8 mouse cellular contexts compared by ENCODE assay signal in genomic region chr10:42958686-42959085, GRCm38 (mm10).
DNase-seq lines count a peak whose midpoint lies in the region; ATAC-seq and TF ChIP-seq lines count a peak whose summit lies in the region.

No protein-coding gene starts in this region.

- no peaks in the 10 kb centered on the region for H3K9me3 ChIP-seq in intestine, embryonic 14.5 days (ENCODE audit: control insufficient read depth, low read length)
- H3K9me3 ChIP-seq in intestine, postnatal 0 days (ENCODE audit: control insufficient read depth): no peaks in the 10 kb centered on the region
- H3K9me3 ChIP-seq in forebrain, embryonic 10.5 days: no peaks in the 10 kb centered on the region
- no peaks in the 10 kb centered on the region for H3K9me3 ChIP-seq in intestine, embryonic 15.5 days

- TF ChIP-seq CTCF in intestine, postnatal 0 days (IDR thresholded peaks at IDR 0.05; ENCODE audit: low read depth): no peak

- no peak overlapping the region for H3K27ac ChIP-seq in intestine, embryonic 14.5 days (ENCODE audit: low read depth)
- no peak overlapping the region for H3K27ac ChIP-seq in intestine, postnatal 0 days (ENCODE audit: low read depth, low read length)
- H3K27ac ChIP-seq in forebrain, embryonic 10.5 days: peak overlapping the region; percentile 74; the same call in 1 of the 2 replicates
- H3K27ac ChIP-seq in intestine, embryonic 15.5 days: no peak overlapping the region

- no peaks in the 10 kb centered on the region; the same call in 1 of the 2 replicates for H3K27me3 ChIP-seq in intestine, embryonic 14.5 days (replicated peaks; ENCODE audit: control insufficient read depth, insufficient read depth, low read length)
- no peaks in the 10 kb centered on the region for H3K27me3 ChIP-seq in intestine, postnatal 0 days (replicated peaks; ENCODE audit: control insufficient read depth, insufficient read depth, low read length)
- peaks cover 47% of the 10 kb centered on the region for H3K27me3 ChIP-seq in forebrain, embryonic 10.5 days (ENCODE audit: poor library complexity, severe bottlenecking)
- 0 out of 2 replicates have a peak, but pooled peaks cover 5% of the 10 kb centered on the region for H3K27me3 ChIP-seq in intestine, embryonic 15.5 days (replicated peaks)
- no peaks in the 10 kb centered on the region for H3K27me3 ChIP-seq in myocyte (ENCODE audit: control insufficient read depth, insufficient read depth, insufficient read length)

- 60% methylated on average over 4 of the region's 4 CpGs for WGBS in intestine, embryonic 14.5 days
- WGBS in intestine, postnatal 0 days: 60% methylated on average over 4 of the region's 4 CpGs
- WGBS in forebrain, embryonic 10.5 days: 49% methylated on average over 4 of the region's 4 CpGs
- WGBS in intestine, embryonic 15.5 days: 50% methylated on average over 4 of the region's 4 CpGs

- no peak overlapping the region for H3K4me3 ChIP-seq in intestine, embryonic 14.5 days (ENCODE audit: low read depth, low read length)
- H3K4me3 ChIP-seq in intestine, postnatal 0 days (ENCODE audit: low read depth, low read length): no peak overlapping the region
- H3K4me3 ChIP-seq in forebrain, embryonic 10.5 days: peak overlapping the region; percentile 50; the same call in 1 of the 2 replicates
- no peak overlapping the region for H3K4me3 ChIP-seq in intestine, embryonic 15.5 days (replicated peaks)
- H3K4me3 ChIP-seq in myocyte: no peak overlapping the region

- no peak overlapping the region for H3ac ChIP-seq in myocyte (ENCODE audit: control insufficient read depth, insufficient read length)

- no peaks in the 10 kb centered on the region for H3K36me3 ChIP-seq in intestine, embryonic 14.5 days (ENCODE audit: control insufficient read depth, insufficient read depth, low read length)
- H3K36me3 ChIP-seq in intestine, postnatal 0 days (ENCODE audit: control insufficient read depth, insufficient read depth): peaks cover 9% of the 10 kb centered on the region; the same call in 1 of the 2 replicates
- H3K36me3 ChIP-seq in forebrain, embryonic 10.5 days (replicated peaks): no peaks in the 10 kb centered on the region
- H3K36me3 ChIP-seq in intestine, embryonic 15.5 days: no peaks in the 10 kb centered on the region
- H3K36me3 ChIP-seq in myocyte (ENCODE audit: control insufficient read depth, insufficient read depth): no peaks in the 10 kb centered on the region

- no peaks in the 10 kb centered on the region for H3K4me1 ChIP-seq in intestine, embryonic 14.5 days (replicated peaks; ENCODE audit: control insufficient read depth, insufficient read depth, low read length)
- 0 out of 2 replicates have a peak, but pooled peaks cover under 1% of the 10 kb centered on the region for H3K4me1 ChIP-seq in intestine, postnatal 0 days (replicated peaks; ENCODE audit: control insufficient read depth, insufficient read depth, low read length)
- peaks cover 33% of the 10 kb centered on the region for H3K4me1 ChIP-seq in forebrain, embryonic 10.5 days
- peaks cover 8% of the 10 kb centered on the region; the same call in 1 of the 2 replicates for H3K4me1 ChIP-seq in intestine, embryonic 15.5 days (replicated peaks)

- no peaks in the 10 kb centered on the region for H3K79me2 ChIP-seq in myocyte (ENCODE audit: control insufficient read depth, insufficient read depth)

- DNase-seq in intestine, embryonic 14.5 days (ENCODE audit: low spot score): no peak
- no peak for DNase-seq in forebrain, embryonic 10.5 days (ENCODE audit: extremely low spot score, low spot score)
- no peak for DNase-seq in thymus, postnatal 36 days
- DNase-seq in adrenal gland, postnatal 25 days: no peak
- DNase-seq in thymus, postnatal 25 days: no peak

- no peak for ATAC-seq in intestine, embryonic 14.5 days (replicated peaks; ENCODE audit: low FRiP score, low TSS enrichment, low read depth)
- no peak for ATAC-seq in intestine, postnatal 0 days
- no peak for ATAC-seq in intestine, embryonic 15.5 days

- no peak overlapping the region for H3K9ac ChIP-seq in intestine, embryonic 14.5 days (ENCODE audit: low read length)
- no peak overlapping the region for H3K9ac ChIP-seq in intestine, postnatal 0 days (ENCODE audit: low read depth, low read length)
- H3K9ac ChIP-seq in intestine, embryonic 15.5 days: no peak overlapping the region

- H3K4me2 ChIP-seq in intestine, embryonic 14.5 days (ENCODE audit: low read length): peak overlapping the region; percentile 47; the same call in 1 of the 2 replicates
- H3K4me2 ChIP-seq in intestine, postnatal 0 days (replicated peaks; ENCODE audit: low read depth): no peak overlapping the region
- H3K4me2 ChIP-seq in intestine, embryonic 15.5 days (replicated peaks): peak overlapping the region; percentile 53; the same call in 1 of the 2 replicates
- peak overlapping the region; percentile 75 for H3K4me2 ChIP-seq in myocyte (ENCODE audit: low read depth)

- TF ChIP-seq POLR2A in myocyte (IDR thresholded peaks at IDR 0.05; ENCODE audit: insufficient read length, low read depth): no peak

TF ChIP-seq in myocyte, 11 proteins besides CTCF, POLR2A, EP300 and RAD21:
- TF ChIP-seq CEBPB (IDR thresholded peaks at IDR 0.05; ENCODE audit: insufficient read depth, poor library complexity, severe bottlenecking) (no peak), MYOD1 (IDR thresholded peaks at IDR 0.05; ENCODE audit: control insufficient read depth in 1 of 3, insufficient read length in 2 of 3, low read depth in 2 of 3) (no peak), TCF3 (IDR thresholded peaks at IDR 0.05; ENCODE audit: insufficient read length, low read depth) (no peak), E2F4 (IDR thresholded peaks at IDR 0.05; ENCODE audit: insufficient read depth) (no peak), POLR2AphosphoS2 (IDR thresholded peaks at IDR 0.05; ENCODE audit: insufficient read length, low read depth) (no peak), REST (IDR thresholded peaks at IDR 0.05; ENCODE audit: insufficient read depth, insufficient read length) (no peak), USF1 (IDR thresholded peaks at IDR 0.05; ENCODE audit: low read depth) (no peak), SRF (IDR thresholded peaks at IDR 0.05; ENCODE audit: control insufficient read depth, insufficient read length, low read depth) (no peak), TCF12 (IDR thresholded peaks at IDR 0.05; ENCODE audit: insufficient read depth, poor library complexity, severe bottlenecking) (no peak), MYOG (IDR thresholded peaks at IDR 0.05; ENCODE audit: control insufficient read depth in 1 of 3, insufficient read depth in 1 of 3, insufficient read length in 2 of 3, low read depth in 2 of 3) (no peak), MAX (IDR thresholded peaks at IDR 0.05; ENCODE audit: low read depth) (no peak)
